Mouse (Mus musculus): Measurements from ENCODE around the gene Ackr3.

Ackr3 gene

DNA sequence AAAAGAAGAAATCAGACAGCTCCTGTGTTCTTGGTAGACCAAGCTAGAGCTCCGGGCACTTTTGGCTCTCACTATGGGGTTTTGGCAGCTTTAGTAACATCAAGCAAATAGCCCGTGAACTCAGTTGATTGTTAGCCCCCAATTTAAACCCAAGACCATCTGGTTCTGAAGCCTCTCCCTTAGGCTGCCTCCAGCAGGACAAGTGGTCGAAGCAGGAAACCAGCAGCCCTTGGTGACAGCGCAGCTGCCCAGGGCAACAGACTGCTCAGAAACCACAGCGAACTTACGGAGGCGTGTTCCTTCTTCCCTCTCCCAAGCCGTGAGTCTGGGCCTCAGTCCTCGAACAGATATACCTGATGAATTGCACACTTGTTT, 24.5 kb downstream of the Ackr3 start:
- no peak for DNase-seq (ENCODE audit: low read depth, low spot score)

DNA sequence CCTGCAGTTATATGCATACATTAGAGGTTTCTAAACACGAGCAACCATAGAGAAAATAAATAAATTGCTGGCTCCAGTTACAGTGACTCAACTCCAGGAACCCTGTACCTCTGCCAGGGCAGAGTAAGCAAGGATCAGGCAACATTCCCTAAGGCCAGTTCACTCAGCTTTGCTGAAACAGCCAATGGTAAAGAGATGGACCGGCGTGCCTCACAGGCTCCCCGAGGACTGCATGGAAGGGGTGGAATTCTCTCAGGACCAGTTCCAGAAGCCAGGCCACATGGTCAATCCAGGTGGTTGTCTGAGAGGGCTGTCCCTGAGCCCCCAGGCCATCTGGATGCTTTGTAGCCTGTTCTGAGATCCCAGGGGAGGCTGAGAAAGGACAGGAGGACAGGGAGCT, 26.8 kb downstream of the Ackr3 start:
- no peak for DNase-seq (ENCODE audit: low read depth, low spot score)

DNA sequence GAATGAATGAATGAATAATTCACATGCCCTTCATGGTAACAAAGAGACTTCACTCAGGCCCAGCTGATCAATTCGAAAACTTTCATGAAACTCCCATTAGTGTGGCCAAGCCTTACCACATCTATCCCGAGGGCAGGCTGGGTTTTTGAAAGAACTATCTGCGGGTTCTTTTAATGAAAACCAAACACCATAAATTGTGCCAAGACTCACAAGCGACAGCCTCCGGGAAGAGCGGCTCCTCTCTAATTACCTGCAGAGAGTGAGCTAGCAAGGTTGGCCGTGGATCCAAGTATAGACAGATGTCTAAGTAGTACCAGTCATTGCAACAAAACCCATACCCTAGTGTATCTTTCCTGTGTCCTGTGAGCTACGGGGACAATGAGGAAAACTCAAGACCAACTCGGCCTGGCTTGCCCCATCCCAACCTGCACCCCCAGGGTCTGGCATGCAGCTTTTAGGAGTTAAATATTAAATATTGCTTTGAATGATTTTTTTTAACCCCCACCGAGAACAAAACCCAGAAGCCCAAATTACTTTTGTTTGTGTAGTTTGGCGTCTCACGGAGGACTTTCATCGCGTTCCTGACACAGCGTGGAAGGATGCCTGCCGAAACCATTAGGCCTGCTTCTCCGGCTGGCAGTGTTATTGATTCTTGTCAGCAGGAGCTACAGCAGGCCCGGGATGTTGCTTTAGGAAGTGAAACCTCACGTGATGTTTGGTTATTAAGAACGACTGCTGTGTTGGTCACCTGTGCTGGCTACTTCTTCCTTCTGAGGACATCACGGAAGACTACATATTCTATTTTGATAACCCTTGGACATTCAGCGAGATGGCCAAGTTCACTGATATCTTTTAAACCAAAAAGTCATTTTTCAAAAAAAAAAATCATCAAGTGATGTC, 28.1 kb downstream of the Ackr3 start:
- DNase-seq (ENCODE audit: low read depth, low spot score) = peak; percentile 40

DNA sequence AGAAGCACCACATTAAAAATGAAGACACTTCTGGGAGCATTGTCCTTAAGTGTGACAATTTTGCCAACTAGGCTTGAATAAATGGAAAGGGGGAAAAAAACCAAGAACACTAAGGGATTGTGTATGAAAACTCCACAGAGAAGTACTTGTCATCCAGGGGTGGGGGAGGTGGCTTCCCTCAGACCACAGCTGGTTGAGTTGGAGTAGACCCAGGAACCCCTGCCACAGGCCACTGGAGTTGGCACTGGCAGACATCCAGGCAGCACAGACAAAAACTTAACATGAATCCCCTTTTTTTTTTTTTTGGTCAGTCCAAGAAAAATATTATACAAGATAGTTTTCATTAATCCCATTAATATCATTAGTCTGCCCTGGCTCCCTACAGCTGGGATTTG, 28.7 kb downstream of the Ackr3 start:
- DNase-seq (ENCODE audit: low read depth, low spot score) = no peak

DNA sequence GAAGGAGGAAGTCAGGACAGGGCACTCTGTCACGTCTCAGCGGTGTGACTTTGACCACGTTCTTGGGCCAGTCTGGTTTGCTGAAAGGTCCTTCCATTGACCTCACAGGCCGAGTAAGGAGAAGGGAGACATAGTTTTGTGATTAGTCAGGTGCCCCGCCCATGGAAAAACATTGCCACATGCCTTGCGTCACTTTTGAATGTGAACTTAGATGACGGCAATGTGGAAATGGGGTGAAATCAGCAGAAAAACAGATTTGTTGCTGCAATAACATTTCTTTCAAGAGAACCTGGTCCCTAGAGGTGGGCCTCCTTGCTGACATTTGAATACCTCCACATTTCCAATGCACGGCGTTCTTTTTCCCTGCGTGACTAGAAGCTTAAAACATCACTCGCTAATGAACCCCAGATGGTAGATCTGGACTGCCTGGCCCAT, 30.9 kb downstream of the Ackr3 start:
- peak; percentile 50 for DNase-seq (ENCODE audit: low read depth, low spot score)

DNA sequence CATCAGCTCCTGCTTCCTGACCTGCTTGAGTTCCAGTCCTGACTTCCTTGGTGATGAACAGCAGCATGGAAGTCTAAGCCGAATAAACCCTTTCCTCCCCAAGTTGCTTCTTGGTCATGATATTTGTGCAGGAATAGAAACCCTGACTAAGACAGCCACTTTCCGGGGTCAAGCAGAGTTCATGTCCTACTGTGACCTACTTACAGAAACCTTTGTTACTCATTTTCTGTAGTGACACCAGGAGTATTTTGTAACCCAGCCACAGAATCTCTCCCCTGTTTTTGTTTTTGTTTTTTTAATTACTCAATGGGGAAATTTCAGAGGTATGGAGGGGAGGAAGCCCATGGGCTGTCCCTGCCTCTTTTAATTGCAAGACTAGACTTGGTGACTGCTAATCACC, 32.9 kb downstream of the Ackr3 start:
- no peak for DNase-seq (ENCODE audit: low read depth, low spot score)

DNA sequence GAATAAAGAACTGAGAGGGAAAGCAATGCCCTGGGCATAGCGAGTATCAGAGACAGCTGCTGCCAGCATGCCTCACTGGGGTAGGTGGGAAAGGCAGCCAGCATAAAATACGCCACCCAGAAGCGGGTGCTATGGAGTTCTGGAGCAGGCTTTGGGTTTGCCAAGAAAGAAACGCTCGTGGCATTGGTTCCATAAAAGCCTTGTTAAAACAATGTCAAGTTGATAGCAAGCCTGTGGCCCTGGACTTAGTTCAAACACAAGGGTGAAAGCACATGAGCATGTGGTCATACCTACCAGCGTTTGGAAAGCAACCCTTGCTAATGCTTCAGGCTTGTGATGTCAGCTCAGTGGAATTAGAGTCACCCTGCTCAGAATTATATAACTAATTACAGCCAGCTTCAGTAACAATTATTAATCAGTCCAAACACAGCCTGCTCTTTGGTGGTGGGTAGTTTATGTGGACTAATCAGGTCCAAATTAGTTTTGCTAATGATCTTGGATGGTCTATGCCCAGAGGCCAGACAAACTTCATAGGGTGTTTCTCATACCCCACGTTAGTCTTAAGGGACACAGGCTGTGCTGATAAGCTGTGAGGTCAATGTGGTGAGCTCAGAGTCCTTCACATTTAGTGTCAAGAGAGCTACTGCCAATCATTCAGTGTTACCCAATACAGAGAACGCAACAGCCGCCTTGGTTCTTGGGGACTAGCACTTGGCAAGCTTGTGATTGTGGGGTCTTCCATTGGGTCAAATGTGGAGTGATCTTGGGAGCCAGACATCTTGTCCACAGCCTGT, 34.5 kb downstream of the Ackr3 start:
- DNase-seq (ENCODE audit: low read depth, low spot score) = no peak

DNA sequence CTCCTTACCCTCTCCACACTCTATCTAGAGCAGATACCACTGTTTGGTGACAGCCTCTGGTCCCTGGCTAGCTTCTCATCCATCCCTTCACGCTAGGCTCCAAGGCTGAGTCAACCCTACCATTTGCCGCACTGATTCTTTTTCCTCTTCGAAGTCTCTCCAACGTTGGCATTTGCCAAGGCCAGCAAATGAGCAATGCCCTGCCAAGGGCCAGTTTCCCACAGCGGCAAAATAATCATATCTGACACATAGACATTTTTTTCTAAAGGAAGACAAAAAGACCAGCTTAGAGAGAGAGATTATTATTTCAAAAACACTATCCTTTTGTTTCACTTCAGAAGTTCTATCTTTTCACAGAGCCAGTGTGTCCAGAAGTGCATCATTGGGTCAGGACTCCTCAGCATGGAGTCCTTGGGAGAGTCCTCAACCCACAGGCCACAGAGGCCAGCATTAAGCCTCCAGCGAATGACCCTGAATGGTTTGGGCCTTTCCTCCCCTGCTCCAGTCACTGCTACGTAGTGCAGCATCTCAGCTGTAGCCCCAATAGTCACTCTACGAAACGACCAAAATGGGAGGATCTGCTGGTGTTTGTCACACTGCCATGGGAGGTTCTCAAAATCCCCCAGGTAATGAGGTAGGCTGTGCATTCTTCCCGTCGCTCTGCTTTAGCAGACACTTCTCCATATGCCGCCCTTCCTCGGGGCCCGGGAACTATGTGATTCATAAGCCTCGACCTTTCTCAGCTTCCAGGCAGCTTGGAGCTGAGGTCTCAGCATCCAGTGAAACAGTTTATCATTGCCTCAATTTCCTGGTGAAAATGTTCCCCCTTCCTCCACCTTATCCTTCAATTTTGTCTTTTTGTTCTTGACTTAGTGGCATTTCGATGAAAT, 35.8 kb downstream of the Ackr3 start:
- DNase-seq (ENCODE audit: low read depth, low spot score) = no peak

DNA sequence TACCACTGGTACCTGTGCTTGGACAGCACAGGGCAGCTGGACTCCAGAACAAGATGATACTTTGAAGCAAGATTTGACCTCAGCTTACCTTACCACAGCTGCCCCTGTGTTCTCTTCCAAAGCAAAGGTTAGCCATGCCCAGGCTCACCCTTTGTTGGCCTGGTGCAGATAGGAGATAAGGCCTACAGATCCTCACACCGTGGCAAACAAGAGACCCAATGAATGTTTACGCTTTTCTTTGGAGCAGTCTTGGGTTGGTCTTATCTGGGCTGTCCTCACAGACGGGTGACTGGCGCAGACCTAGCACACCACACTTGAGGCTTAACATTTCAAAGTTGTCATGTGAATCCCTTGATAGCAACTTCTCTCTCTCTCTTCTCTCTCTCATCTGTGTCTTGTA, 36.5 kb downstream of the Ackr3 start:
- DNase-seq (ENCODE audit: low read depth, low spot score) = no peak

DNA sequence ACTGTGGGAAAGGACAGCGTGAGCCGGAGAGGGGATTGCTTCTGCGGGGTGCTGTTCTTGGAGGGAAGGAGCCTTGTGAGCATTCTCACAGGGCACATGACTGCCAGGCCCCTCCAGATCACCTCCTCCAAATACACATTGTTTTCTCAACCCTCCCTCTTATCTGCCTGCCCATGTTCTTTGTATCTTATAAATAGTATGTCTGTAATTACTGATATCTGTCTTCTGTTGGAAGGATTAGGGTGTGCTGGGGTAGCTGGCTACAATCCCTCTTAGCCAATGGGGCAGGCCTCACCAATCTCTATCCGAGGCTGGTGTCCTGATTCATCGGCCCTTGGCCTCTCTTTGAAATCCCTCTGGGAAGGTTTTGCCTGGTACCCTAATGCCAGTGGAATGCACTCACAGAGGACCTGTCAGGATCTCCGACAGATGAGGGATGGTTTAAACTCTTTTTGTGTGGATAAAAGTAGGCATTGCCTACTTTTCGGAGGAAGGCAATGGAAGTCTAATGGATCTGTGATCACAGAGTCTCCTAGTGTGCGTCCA, 38.7 kb downstream of the Ackr3 start:
- no peak for DNase-seq (ENCODE audit: low read depth, low spot score)

DNA sequence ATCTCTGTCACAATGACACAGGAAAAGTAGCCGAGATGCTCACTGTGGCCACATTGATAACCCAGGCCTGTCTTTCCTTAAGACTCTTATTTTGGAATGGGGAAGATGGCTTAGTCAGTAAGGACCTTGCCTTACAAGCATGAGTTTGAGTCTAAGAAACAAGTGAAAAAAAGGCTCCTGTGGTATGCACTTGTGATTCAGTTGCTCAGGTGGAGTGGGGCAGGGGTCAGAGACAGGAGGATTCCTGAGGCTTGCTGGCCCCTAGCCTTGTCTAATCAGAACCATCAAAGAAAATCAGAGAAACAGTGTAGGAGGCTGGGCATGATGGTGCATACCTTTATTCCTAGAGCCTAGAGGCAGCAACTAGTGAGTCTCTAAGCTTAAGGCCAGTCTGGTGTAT, 40.8 kb downstream of the Ackr3 start:
- DNase-seq (ENCODE audit: low read depth, low spot score) = no peak

DNA sequence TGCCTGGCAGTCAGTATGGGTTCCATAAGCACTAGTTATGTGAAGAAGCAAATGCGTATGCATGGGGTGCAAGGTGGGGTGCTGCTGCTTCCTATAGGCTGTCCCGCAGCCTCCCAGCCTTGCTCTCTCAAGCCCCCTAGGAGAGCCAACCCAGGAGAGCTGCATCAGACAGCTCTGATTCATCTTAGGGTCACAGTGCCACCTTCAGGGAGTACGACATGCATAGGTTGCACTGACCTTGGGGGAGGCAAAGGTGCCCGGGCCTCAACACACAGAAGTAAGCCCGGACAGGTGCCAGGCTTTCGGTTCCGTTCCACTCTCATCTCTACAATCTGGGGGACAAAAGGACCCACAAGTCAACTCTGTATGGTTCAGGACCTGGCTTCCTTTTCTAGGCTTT, 41.8 kb downstream of the Ackr3 start:
- DNase-seq (ENCODE audit: low read depth, low spot score) = no peak

DNA sequence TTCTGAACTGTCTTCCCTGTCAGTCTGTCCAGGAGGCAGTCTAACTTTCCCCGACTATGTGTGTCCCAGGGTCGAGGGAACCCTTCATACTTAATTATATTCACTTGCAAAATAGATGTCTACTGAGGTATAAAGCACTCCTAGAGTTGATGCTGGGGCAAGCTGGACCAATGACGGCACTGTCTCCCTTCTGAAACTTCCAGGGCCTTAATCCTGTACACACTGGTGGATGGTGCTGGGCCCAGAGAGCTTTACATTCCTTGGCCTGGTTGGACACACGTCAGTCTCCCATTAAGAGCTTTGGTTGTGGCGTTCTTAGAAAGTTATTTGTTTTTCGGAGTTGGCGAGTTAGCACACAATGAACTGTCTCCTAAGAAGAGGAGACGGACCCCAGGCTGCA, 42.3 kb downstream of the Ackr3 start:
- no peak for DNase-seq (ENCODE audit: low read depth, low spot score)

DNA sequence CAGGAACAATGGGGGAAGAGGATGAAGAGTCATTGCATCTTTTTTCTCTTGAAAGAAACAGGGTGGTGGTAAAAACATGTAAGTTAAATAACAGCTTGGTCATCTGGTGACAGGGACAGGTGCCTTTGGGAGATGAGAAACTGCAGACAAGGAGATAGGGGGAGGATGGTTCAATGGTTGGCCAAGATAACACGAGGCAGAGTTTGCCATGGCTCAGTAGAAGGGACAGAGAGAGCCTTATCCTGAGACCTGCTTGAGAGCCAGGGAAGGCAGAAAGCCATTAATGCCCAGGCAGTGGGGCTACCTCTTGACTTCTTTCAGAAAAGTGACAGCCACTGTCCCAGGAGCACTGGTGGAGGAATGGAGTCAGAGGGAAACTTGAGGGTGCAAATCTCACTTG, 43.0 kb downstream of the Ackr3 start:
- DNase-seq (ENCODE audit: low read depth, low spot score) = no peak

DNA sequence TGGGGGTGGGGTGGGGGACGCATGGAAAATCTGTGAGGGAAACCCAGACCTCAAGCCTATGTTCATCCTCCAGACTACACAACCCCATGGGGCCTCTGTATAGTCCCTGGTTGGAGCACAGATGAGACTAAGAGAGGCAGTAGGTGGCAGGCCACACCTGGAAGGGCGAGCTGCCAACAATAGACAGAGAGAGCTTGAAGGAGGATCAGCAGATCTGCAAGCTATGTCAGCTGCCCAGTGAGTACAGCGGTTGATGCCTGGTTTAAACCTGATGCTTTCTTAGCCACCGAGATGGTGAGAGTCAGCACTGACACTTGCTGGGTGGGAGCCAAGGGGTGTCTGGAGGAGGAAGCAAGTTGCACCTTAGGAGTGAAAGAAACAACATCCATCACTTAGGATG, 43.5 kb downstream of the Ackr3 start:
- DNase-seq (ENCODE audit: low read depth, low spot score) = no peak

DNA sequence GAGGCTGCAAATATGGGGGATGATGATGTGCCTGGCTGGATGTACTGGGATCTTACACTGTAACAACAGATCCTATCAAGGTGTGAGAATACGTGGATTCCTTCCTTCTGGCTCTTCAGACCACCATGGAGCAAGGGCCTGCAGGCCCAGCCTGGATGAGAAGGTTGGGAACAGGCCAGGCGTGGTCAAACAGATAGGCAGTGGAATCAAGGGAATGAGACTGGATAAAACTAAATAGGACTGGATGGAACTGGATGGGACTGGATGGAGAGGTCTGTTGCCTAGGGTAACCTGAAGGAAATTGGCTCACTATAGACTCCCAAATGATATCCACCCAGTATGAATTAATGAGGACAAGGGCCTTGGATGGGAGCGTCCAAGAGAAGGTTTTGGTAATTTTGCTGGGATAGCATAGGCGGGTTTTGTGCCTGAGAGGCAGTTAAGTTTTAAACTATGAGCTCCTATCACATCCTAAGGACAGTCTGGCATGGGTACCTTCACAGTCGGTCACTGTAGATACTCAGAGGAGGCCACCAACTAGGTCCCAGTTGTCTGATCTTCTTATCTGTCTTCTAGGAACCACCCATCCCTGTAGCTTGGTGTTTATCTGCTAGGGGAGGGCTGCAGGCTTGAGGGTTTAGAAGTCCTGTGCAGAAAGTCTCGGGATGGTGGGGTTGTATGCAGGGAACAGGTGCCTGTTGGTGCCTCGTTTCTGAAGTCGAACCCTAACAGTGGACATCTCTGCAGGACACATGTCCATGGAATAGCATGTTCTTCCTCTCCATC, 44.2 kb downstream of the Ackr3 start:
- no peak for DNase-seq (ENCODE audit: low read depth, low spot score)

DNA sequence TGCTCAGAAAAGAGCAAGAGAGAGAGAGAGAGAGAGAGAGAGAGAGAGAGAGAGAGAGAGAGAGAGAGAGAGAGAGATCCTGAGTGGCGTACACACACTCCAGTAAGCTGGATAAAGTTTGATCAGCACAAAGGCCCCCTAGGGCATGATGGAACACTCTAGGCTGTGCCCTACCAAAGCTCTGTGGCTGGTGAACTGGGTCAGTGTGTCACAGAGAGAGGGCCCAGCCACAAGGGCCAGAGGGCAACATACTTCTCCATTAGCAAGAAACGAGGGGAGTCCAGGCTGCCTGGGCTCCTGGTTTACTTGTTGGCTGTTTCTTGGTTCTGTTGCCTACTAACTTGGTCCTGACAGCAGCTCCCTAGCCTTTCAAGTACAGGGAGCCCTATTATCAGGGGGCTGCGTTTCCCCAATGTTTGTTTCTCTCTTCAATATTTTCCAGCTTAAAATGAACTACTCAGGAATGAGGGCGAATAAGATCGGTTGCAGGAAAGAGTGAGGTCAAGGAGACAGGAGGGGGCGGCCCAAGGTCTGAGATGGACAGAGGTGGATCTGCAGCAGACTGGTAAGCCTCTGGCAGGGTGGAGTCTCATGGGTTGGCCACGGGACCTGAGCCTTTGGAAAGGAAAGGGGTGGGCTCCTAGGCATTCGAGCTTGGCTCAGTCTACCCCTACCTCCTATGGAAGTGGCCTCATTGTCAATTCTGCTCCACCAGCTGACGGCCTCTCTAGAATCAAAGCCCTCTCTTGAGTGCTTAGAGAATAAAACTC, 45.4 kb downstream of the Ackr3 start:
- DNase-seq (ENCODE audit: low read depth, low spot score) = no peak

DNA sequence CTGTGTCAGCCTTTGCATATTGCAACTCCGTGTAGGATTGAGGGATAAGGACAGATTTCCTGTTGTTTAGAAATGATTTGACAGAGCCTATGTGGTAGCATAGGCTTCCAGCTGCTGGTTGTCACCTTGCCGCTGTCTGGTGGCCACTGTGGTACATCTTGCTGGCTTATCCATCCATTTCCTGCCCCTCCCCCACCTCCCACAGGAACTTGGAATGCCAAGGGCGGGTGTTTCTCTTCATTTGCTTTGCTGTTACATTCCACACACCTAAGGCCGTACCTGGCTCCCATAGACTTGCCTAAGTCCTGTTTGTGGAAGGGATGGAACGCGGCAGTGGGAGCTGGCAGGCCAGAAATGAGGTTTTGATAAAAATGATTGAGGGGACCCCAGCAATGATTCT, 46.6 kb downstream of the Ackr3 start:
- DNase-seq (ENCODE audit: low read depth, low spot score) = no peak

DNA sequence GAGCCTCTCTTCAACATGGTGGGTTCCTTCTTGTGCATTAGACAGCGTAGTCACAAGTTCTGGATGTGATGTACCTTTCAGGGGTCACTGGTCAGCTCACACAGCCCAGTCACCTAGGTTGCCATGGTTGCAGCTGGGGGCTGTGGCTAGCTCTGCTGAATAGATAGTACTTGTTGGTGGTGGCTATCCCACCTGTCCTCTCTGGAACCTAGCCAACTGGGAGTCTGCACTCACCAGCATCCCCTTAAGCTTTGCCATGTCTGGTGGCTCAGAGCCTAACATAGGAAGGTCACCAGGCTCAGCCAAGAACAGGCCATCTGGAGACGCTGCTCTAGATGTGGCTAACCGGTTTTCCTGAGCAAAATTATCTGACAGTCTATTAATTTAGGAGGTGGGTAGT, 47.4 kb downstream of the Ackr3 start:
- DNase-seq (ENCODE audit: low read depth, low spot score) = no peak

DNA sequence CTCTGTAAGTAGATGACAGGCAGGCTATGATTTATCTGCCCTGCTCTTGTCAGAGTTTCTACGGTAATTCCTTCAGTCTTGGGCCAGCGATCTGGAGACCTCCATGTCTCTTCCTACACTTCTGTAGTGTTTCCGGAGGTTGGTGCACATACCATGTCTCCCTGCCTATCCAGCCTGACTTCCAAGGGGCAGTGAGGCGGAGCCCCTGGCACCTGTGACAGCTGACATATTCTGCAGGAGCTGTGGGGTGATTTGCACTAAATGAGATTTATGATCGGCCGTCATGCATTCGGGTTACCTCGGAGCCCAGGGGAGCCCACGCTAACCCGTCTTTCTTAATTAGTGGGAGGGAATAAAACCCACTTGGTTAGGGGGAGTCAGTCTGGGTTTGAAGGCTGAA, 49.7 kb downstream of the Ackr3 start:
- no peak for DNase-seq (ENCODE audit: low read depth, low spot score)
